Mouse (Mus musculus) cerebellum, adult 2 months (tissue): ENCODE data around the gene Akt3. TPM values are rescaled to one million over a fixed set of nuclear protein-coding genes. Genes with fewer than 3 reads are reported as not detected.
A peak's percentile ranks its signal among the peaks of the same experiment; 100 is the strongest.

Experiments used
- DNase-seq, 2 experiments: peaks; one replicate each; pipeline ENCODE4 v3.0.0; 2021
- H3K27ac ChIP-seq: fragments of 200-500 bp; 2 replicates; pipeline ENCODE4 v1.5.1; 2012; ENCODE audit warnings: low read length, control low read depth, inconsistent platforms; ENCODE audit not compliant: insufficient read depth
- H3K27me3 ChIP-seq: fragments of 200-500 bp; 2 replicates; pipeline ENCODE4 v1.6.1; 2012; ENCODE audit warnings: inconsistent platforms, mild to moderate bottlenecking, low read length, moderate library complexity; ENCODE audit not compliant: control insufficient read depth, insufficient read depth
- H3K4me1 ChIP-seq: fragments of 200-500 bp; 2 replicates; pipeline ENCODE4 v1.6.1; 2011; ENCODE audit warnings: low read length; ENCODE audit not compliant: control insufficient read depth, insufficient read depth
- H3K4me3 ChIP-seq: fragments of 200-500 bp; replicated peaks from 2 replicates; pipeline ENCODE3; 2011; ENCODE audit warnings: mild to moderate bottlenecking, low read depth, low read length, control low read depth; ENCODE audit not compliant: insufficient read depth
- CTCF ChIP-seq: fragments of 200-500 bp; IDR thresholded peaks from 2 replicates; pipeline ENCODE4 v1.5.1; 2011; ENCODE audit warnings: low read depth, mild to moderate bottlenecking, control low read depth, low read length, moderate library complexity, borderline replicate concordance; ENCODE audit not compliant: insufficient read depth
- POLR2A ChIP-seq: fragments of 200-500 bp; IDR thresholded peaks from 2 replicates; pipeline ENCODE4 v1.6.1; 2011; ENCODE audit warnings: low read length, control low read depth, borderline replicate concordance; ENCODE audit not compliant: insufficient read depth
- WGBS: fragments of 180-500 bp; shearing (Covaris S2); methylation state at CpG from one replicate; pipeline ENCODE4 v1.1.7; 2018; 5-methylcytosine and 5-hydroxymethylcytosine counted together
- polyA plus RNA-seq: library from polyadenylated mRNA; depleted of rRNA; stranded (reverse); fragments of >200 nt; gene quantifications from 2 replicates; pipeline ENCODE4 v1.2.3, GENCODE M21; 2012

The Akt3 gene
- polyA plus RNA-seq, 1 experiment: 40.0 TPM

- Histone ChIP-seq H3K4me3 (no peak overlapping the region), H3K27ac (no peak overlapping the region), H3K4me1 (no peaks in the 10 kb centered on the region), H3K27me3 (no peaks in the 10 kb centered on the region)
- no peak for DNase-seq
- TF ChIP-seq CTCF: no peak
These were observed 21.8 kb downstream of the Akt3 start for GRCm38 (mm10) chr1:177236249-177236648.

GRCm38 (mm10) chr1:177234462-177234861 lies 23.5 kb downstream of the Akt3 start:
- H3K27me3 ChIP-seq: no peaks in the 10 kb centered on the region
- H3K4me1 ChIP-seq: no peaks in the 10 kb centered on the region
- peak in 1 of 2 experiments; percentile 14 for DNase-seq
- TF ChIP-seq CTCF (no peak), POLR2A (no peak)
- no peak overlapping the region for H3K4me3 ChIP-seq
- H3K27ac ChIP-seq: no peak overlapping the region
- WGBS: 29% methylated on average over 5 of the region's 5 CpGs

GRCm38 (mm10) chr1:177231122-177231521 lies 26.9 kb downstream of the Akt3 start:
- no peak for TF ChIP-seq CTCF
- TF ChIP-seq POLR2A: no peak
- no peaks in the 10 kb centered on the region for H3K27me3 ChIP-seq
- no peaks in the 10 kb centered on the region for H3K4me1 ChIP-seq
- no peak overlapping the region for H3K27ac ChIP-seq
- DNase-seq: no peak
- H3K4me3 ChIP-seq: no peak overlapping the region

- H3K4me3 ChIP-seq: no peak overlapping the region
- no peak for DNase-seq
- 33% methylated on average over 1 of the region's 1 CpGs for WGBS
- no peaks in the 10 kb centered on the region for H3K4me1 ChIP-seq
- H3K27me3 ChIP-seq: no peaks in the 10 kb centered on the region
- TF ChIP-seq POLR2A (no peak), CTCF (no peak)
- no peak overlapping the region for H3K27ac ChIP-seq
These were observed 59.0 kb downstream of the Akt3 start for GRCm38 (mm10) chr1:177198978-177199377.

- peaks cover 3% of the 10 kb centered on the region; the same call in 1 of the 2 replicates for H3K4me1 ChIP-seq
- TF ChIP-seq CTCF (peak; percentile 63), POLR2A (no peak)
- H3K27ac ChIP-seq: no peak overlapping the region
- DNase-seq: peak in 1 of 2 experiments; percentile 53
- H3K27me3 ChIP-seq: no peaks in the 10 kb centered on the region
- no peak overlapping the region for H3K4me3 ChIP-seq
These were observed 62.8 kb downstream of the Akt3 start for GRCm38 (mm10) chr1:177195224-177195623.

GRCm38 (mm10) chr1:177194324-177194723 lies 63.7 kb downstream of the Akt3 start:
- DNase-seq: no peak
- 56% methylated on average over 1 of the region's 1 CpGs for WGBS
- H3K4me3 ChIP-seq: no peak overlapping the region
- no peak overlapping the region for H3K27ac ChIP-seq
- H3K27me3 ChIP-seq: no peaks in the 10 kb centered on the region
- peaks cover 3% of the 10 kb centered on the region; the same call in 1 of the 2 replicates for H3K4me1 ChIP-seq
- TF ChIP-seq POLR2A: no peak
- TF ChIP-seq CTCF: no peak

GRCm38 (mm10) chr1:177191623-177192022 lies 66.4 kb downstream of the Akt3 start:
- H3K4me1 ChIP-seq: peaks cover 3% of the 10 kb centered on the region; the same call in 1 of the 2 replicates
- H3K27ac ChIP-seq: no peak overlapping the region; the same call in 1 of the 2 replicates
- 52% methylated on average over 3 of the region's 3 CpGs for WGBS
- no peak overlapping the region for H3K4me3 ChIP-seq
- no peak for TF ChIP-seq POLR2A
- no peak for TF ChIP-seq CTCF
- DNase-seq: no peak
- H3K27me3 ChIP-seq: no peaks in the 10 kb centered on the region

GRCm38 (mm10) chr1:177190358-177190757 lies 67.6 kb downstream of the Akt3 start:
- TF ChIP-seq CTCF (no peak), POLR2A (no peak)
- 98% methylated on average over 1 of the region's 1 CpGs for WGBS
- no peaks in the 10 kb centered on the region for H3K27me3 ChIP-seq
- H3K4me1 ChIP-seq: peaks cover 3% of the 10 kb centered on the region; the same call in 1 of the 2 replicates
- no peak for DNase-seq
- H3K4me3 ChIP-seq: no peak overlapping the region
- H3K27ac ChIP-seq: no peak overlapping the region
